Mouse (Mus musculus) mature B cell (primary cell): ENCODE results near the gene Arsj.

Experiments used
- in situ Hi-C: fragments of 300-500 bp; cut with MboI; formaldehyde crosslinking; loops from 2 replicates; pipeline ENCODE4 v1.14.3; 2019

Arsj gene

DNA sequence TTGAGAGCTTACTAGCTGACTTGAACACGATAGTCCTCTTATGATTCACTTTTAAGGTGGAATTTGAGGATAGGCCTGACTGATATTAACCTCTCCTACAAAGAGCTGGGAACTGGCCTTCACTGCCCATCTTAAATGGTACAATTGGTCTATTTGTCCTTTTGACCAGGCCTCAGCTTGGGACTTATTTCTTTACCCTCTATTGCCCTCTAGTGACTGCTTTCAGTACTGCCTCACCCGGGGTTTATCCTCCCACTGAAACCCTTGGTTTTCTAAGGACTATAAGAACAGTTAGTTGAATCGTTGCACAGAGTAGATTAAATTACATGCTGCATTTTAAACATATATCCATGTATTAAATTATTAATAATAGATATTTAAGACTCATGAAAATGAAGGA, 39.4 kb downstream of the Arsj start:
- in situ Hi-C loops: no loop called here

DNA sequence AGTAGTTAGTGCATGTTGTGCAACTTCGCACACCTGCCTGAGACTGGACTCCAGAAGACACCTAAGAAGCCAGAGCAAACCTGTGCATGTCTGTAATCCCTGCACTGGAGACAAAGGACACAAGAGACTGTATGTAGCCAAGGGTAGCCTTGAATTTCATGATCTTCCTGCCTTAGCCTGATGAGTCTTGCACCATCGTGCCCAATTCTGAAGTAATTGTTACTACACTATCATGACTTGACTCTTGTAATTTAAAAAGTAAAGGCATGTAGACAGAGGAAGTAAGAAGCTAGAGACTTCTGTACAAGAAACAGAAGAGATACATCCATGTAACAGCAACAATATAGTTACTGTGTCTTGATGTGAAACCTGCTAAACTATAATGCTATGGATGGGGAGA, 40.7 kb downstream of the Arsj start:
- in situ Hi-C loops: no loop called here

DNA sequence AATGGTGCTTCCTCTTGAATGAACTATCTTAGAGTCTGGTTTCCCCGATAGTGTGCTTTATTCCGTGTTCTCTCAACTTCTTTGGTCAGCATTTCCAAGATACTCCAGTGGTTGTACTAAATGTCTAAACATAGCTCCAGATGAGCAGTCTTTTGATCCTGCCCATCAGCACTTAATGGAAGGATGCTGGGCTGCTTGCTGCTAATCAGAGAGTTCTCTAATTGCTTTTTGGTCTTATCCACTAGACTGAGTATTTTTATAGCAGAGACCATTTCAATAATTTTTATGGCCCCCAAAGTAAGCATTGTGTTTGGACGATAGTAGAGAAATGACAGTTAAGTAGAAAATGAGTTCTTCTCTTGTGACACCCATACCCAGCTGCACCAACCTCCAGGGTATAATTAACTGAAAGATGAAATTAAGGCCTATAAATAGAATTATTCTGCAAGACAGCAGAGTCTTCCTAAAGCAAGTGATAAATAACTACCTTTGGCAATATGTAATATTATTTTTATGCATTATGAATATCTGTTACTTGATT, 67.1 kb downstream of the Arsj start:
- in situ Hi-C loops: no loop called here

DNA sequence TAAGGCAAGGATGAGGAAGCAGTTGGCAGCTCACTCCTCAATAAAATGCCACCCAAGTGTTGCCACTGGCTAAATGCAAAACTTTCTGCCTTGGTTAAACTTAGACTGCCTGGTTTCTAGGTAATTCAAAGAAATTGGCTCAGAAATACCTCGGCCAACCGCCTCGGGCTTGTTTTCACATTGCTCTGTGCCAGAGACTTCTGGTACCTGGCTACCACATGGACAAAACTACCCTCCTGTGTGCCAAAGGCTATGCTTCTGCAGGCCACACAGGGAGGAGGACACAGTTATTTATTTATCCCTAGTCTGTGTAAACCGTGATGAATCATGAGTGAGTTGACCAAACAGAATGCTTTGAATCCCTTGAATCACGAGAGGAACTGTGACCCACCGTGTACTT, 75.8 kb downstream of the Arsj start:
- in situ Hi-C loops: no loop called here

DNA sequence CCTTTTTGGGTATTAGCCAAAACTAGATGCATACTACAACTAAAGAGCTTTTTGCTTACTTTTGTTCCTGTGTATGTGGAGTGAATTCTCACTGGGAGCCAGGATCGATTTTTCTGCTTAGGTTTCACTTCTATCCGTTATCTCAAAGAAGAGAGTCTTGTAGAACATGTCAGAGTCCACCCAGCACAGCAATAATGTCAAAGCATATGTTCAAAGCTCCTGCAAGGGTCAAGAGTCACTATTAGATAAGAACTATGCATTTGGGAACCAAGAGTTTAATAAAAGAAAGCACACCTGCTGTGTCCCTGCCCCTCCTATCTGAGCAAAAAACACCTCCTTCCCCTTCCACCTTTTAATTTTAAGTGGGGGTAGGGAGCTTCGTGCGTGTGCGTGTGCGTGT, 85.6 kb downstream of the Arsj start:
- in situ Hi-C loops: no loop called here

DNA sequence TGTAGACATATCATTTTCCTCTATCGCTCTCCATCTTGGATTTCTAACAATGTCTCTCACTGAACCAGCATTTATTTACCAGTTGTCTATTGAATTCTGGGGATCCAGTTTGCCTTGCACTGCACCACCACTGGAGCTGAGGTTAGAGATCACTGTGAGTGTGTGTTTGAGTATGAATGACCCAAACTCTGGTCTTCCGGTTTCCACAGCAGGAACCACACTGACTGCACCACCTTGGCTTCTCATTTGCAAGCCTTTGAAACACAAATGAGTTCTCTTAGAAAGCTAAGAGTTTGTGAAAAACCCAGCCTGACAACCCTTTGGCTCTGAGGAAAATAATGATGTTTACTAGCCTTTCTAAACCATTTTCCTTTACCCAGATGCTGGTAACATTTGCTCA, 86.0 kb downstream of the Arsj start:
- in situ Hi-C loops: no loop called here

DNA sequence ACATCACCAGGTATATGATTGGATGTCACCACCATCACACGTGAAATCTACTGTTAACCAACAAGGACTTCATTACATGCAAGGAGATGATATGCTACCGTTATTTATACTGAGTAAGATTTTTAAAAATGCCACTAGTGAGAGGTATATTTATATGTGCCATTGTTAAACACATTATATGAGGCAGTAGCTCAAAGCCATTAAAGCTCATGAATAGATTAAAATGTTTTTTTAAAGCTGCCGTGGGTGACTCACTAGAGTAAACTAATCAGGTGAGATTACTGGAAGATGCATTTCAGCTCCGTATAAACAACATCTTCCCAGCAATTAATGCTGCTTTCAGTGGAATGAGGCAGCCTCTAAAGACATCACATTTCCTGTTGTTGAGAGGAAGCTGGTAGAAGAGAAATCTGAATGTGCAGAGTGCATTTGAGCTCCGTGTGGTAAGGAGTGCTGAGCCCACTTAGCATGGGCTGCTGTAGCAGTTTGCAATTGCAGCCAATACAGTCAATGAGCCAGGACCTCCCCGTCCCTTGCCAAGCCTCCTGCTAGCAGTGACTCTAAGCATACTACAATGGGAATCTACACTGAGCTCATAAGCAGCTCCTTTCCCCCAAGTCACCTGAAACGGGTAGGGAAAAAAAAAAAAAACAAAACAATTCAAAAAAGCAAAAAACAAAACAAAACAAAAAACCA, 92.5 kb downstream of the Arsj start:
- in situ Hi-C loops: no loop called here

DNA sequence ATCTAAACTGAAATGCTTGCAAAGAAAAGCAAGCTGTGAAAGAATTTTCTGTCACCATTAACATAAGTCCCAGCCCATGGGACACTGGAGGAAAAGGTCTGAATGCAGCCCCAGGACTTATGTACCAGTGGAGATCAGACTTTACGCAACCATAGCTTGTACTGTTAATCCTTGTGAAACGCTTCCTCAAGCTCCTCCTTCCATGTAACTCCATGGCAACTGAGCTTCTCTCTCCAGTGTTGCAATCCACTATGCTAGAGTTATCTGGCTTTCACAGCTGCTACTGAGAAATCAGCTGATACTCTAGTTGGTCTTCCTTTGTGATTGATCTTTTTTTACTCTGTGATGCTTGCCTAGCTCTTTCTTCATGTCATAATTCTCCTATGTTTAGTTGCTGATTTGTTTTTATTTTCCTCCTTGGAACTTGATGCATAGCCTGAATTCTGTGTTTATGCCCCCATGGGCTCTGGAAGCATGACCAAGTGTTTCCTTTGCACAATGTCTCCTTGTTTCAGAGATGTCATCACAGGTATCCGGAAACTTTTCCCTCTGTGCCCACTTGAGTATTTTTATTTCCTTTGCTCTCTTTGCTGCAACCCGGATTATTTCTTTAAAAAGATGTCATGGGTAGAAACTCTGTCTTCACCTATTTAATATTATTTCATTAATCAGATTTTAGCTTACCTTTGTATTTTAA, 99.8 kb downstream of the Arsj start:
- in situ Hi-C loops: no loop called here

DNA sequence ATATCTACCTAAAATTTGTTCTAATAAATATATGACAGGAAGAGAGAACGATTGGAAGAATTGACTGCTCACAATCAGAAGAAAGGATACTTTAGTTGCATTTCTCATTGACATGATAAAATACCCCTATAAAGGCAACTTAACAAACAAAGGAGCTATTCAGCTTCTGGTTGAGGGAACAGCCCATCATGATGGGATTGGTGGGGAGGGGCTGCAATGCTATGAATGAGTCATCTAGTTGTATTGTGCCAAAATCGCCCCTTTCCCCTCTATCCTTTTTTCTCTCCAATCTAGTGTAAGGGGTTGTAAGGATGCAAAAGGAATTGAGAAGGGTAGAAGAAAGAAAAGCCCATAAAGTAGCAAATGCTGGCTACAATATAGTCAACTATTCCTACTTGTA, 100.8 kb downstream of the Arsj start:
- in situ Hi-C loops: no loop called here
